Mouse (Mus musculus) erythroblast, embryonic 14.5 days (primary cell): Measurements from ENCODE around the gene Sult6b1.

Experiments used
- GATA1 ChIP-seq: IDR thresholded peaks from 2 replicates; pipeline ENCODE4 v1.6.1; 2012; ENCODE audit warnings: low read length, inconsistent platforms, mixed read lengths
- TAL1 ChIP-seq: IDR thresholded peaks from 3 replicates; pipeline ENCODE4 v1.6.1; 2012; ENCODE audit warnings: low read length, inconsistent platforms, mixed read lengths

- TF ChIP-seq GATA1 (no peak), TAL1 (no peak)
Observed at GRCm38 (mm10) chr17:78883291-78883690, 23.5 kb downstream of the Sult6b1 start.
